Mouse (Mus musculus) C3H10T1/2 (cell line): ENCODE results near the gene Gpn2. TPM values are rescaled to one million over a fixed set of nuclear protein-coding genes. Genes with fewer than 3 reads are reported as not detected.

Source experiments
- polyA plus RNA-seq, 2 experiments: library from polyadenylated mRNA; unstranded; fragments of >200 nt; fragmentation: generic; extraction: Trizol; gene quantifications; one replicate each; pipeline ENCODE4 v1.2.1; 2012; ENCODE audit warnings: missing spikeins in 2 of 2

Gene Gpn2
- polyA plus RNA-seq = 10 to 100 TPM; 15.3 to 16.3 TPM

DNA sequence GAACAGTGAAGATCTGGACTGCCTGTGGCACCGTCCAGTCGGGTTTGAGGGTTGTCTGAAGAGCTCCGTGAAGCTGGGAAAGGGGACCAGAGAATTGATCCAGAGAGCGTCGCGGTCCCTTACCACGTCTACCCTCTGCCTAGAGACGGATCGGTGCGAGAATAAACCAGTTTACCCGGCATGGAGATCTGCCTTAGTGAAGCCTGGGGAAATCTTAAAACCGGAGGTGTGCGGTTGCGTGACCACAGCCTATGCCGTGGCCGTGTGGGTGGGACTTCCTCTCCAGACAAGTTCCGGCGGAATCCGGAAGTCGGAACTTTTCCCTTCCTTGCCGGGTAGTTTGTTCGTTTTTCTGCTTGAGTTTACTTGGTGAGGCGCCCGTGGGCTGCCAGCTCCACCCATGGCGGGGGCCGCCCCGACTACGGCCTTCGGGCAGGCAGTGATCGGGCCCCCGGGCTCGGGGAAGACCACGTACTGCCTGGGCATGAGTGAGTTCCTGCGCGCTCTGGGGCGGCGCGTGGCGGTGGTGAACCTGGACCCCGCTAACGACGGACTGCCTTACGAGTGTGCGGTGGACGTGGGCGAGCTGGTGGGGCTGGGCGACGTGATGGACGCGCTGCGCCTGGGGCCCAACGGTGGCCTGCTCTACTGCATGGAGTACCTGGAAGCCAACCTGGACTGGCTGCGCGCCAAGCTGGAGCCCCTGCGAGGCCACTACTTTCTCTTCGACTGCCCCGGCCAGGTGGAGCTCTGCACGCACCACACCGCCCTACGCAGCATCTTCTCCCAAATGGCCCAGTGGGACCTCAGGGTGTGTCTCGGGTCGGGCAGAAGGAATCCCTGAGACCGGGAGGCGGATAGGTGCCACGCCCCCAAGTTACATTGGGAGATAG lies at the start of gene Gpn2:
Gene Gpn2 (plus strand): TSS at position 304 of the 893 bp plus-strand sequence.

DNA sequence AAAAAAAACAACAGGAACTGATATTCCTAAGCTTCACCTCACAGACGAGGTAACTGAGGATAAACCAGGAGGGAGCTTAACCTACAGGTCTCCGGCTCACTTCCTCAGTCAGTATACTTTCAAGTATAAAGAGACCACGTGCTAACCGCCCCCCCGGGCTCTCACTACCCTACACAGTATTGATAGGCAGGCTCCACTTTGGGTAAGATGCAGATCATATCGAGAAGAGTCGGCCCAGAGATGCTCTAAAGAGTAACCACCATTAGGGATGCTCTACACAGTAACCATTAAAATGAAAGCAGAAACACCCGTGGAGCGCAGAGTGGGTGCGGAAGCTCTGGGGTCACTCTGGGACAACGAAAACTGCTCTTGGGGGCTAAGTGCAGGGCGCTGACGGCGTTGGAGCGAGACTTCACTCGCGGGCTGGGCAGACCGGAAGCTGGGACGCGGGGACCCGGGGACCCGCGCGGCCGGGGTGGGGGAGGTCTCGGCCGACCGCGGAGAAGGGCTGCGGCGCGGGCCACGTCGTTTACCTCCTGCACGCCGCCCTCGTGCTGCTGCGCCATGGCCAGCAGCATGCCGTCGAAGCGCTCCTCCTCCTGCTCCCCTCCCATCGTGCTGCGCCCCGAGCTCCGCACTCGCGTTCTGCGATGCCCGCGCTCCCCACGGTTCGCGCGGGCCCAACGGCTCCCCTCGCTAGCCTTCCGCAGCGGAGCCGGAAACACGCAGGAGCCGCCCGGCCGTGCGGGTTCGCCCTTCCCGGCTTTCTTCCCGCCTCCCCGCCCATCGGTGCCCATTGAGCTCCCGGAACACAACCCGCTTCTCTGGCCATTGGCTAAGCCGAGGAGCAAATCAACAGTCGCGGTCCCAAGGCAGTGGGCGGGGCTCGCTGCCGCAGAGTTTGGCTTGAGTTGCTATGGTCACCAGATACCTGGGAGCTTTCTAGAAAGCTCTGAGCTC lies 38.6 kb upstream of the Gpn2 start, which contains the start of gene Nudc:
Gene Nudc (minus strand): TSS at position 725 of the 960 bp plus-strand sequence.

DNA sequence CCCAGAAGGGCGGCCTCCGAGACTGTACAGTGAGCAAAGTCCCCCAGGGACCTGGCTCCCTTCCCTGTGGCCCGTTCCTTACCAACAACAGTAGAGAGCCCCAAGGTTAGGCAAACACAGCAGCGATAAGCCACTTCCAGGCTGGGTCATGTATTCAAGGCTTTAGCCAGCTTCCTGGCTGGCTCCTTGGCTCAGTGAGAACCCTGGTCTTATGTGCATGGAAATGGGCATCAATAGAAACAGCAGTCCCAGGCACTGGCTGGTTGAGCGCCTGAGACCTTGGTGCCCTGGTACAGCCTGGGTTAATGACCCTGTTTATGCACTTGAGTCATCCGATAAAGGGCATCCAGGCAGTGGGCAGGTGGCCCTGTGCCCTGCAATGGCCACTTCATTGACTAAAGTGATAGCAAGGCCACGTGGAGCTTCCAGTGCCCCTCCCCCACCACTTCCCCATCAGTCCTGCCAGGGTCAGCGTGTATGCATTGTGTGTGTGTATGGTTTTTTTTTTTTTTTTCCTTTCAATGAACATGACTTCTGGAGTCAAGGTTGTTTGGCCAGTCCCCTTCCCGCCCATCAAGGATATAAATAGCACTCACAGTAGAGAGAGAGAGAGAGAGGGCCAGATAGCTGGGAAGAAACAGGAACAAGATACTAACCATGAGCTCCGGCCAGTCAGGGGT lies 31.3 kb upstream of the Gpn2 start, which contains the start of gene Nr0b2:
Gene Nr0b2 (plus strand): TSS at position 609 of the 680 bp plus-strand sequence.

DNA sequence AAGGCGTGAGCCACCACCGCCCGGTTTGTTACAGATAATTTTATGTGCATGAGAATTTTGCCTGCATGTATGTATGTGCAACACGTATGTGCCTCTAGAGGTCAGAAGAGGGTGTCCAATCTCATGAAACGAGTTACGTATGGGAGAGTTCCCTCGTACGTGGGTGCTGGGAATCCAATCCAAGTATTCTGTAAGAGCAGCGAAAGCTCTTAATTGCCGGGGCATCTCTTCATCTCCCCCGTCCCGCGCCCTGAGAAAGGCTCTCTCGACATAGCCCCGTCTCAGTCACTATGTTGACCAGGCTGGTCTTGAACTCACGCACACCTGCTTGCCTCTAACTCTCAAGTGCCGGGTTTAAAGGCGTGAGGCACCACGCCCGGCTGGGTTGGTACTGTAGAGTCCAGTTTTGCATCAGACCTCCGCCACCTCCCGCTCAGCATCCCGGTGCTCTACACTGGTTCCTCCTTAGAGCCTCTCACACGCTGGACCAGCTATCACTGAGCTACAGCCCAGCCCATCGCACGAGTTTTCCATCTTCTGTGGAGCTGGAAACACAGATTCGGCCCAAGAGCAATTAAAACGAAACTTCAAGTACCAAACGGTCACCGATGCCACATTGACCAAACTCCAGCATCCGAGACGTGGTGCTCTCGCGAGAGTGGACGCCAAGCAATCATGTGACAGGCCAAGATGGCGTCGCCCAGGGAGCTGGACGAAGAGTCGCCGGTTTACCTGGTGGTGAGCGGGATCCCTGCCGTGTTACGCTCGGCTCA lies 9.9 kb upstream of the Gpn2 start, which contains the start of gene Gpatch3:
Gene Gpatch3 (plus strand): TSS at position 676 of the 773 bp plus-strand sequence.

DNA sequence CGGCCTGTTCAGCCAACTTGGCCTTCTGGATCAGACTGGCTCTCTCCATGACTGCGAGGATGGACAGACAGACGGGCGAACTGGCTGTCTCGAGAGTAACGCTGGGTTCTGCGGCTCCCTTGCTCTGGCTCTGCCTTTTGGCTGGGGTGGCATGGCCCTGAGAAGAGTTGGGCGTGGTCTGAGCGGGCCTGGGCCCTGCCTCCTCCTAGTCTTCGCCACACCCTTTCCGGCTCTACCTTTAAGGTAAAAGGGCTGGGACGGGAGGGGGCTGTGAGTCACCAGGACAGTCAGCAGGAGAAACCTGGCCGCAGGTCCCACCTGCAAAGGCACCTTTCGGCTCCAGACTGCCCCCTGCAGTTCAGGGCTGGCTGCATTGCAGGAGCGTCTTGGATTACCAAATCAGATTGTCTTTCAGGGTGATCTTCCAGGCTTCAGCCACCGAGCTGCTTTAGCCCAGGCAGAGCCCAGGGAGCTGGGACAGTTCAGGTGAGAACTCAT lies 17.6 kb downstream of the Gpn2 start, which contains the start of gene Sfn:
Gene Sfn (minus strand): TSS at position 448 of the 498 bp plus-strand sequence.

Other genes with a start within 250 kb of the Gpn2 start
- 10 to 100 TPM in 1 of 2 experiments, 1 to 10 TPM in 1; 9.9 to 23.1 TPM for gene Wdtc1, start 230.9 kb upstream of the Gpn2 start, polyA plus RNA-seq
- gene Slc9a1, start 214.7 kb upstream of the Gpn2 start, polyA plus RNA-seq = 10 to 100 TPM in 1 of 2 experiments, 1 to 10 TPM in 1; 6.0 to 25.5 TPM
- gene Tent5b, start 104.2 kb upstream of the Gpn2 start, polyA plus RNA-seq = 10 to 100 TPM; 10.2 to 10.5 TPM
- 1 to 10 TPM; 2.5 to 6.5 TPM for gene Trnp1, start 85.8 kb upstream of the Gpn2 start, polyA plus RNA-seq
- gene Kdf1, start 65.4 kb upstream of the Gpn2 start, polyA plus RNA-seq = under 1 TPM in 1 of 2 experiments, not detected in 1; 0.07 TPM
- 100 to 1,000 TPM; 131 TPM for gene Nudc, start 38.4 kb upstream of the Gpn2 start, polyA plus RNA-seq
- gene Nr0b2, start 31.0 kb upstream of the Gpn2 start, polyA plus RNA-seq = not detected
- 1 to 10 TPM; 3.6 to 6.5 TPM for gene Gpatch3, start 9.6 kb upstream of the Gpn2 start, polyA plus RNA-seq
- 1 to 10 TPM in 1 of 2 experiments, under 1 TPM in 1; 0.21 to 1.9 TPM for gene Sfn, start 17.8 kb downstream of the Gpn2 start, polyA plus RNA-seq
- 10 to 100 TPM in 1 of 2 experiments, 1 to 10 TPM in 1; 7.5 to 15.8 TPM for gene Zdhhc18, start 65.8 kb downstream of the Gpn2 start, polyA plus RNA-seq
- 10 to 100 TPM in 1 of 2 experiments, 1 to 10 TPM in 1; 5.1 to 10.3 TPM for gene Pigv, start 88.3 kb downstream of the Gpn2 start, polyA plus RNA-seq
- 10 to 100 TPM in 1 of 2 experiments, 1 to 10 TPM in 1; 4.3 to 18.7 TPM for gene Arid1a, start 172.4 kb downstream of the Gpn2 start, polyA plus RNA-seq